Mouse (Mus musculus) spleen, embryonic (tissue): ENCODE results near the gene Ubfd1.
"Not testable (repeated sequence)": the region's sequence is repeated elsewhere in the genome, so short reads cannot be mapped to it uniquely, and the experiment has no call there.

Experiments used
- CTCF ChIA-PET: fragments of 350-600 bp; sonication (Branson Sonifier 250); formaldehyde crosslinking; loops from one replicate; lab custom pipeline; 2022; lab: Charles Lee

Gene Ubfd1

DNA sequence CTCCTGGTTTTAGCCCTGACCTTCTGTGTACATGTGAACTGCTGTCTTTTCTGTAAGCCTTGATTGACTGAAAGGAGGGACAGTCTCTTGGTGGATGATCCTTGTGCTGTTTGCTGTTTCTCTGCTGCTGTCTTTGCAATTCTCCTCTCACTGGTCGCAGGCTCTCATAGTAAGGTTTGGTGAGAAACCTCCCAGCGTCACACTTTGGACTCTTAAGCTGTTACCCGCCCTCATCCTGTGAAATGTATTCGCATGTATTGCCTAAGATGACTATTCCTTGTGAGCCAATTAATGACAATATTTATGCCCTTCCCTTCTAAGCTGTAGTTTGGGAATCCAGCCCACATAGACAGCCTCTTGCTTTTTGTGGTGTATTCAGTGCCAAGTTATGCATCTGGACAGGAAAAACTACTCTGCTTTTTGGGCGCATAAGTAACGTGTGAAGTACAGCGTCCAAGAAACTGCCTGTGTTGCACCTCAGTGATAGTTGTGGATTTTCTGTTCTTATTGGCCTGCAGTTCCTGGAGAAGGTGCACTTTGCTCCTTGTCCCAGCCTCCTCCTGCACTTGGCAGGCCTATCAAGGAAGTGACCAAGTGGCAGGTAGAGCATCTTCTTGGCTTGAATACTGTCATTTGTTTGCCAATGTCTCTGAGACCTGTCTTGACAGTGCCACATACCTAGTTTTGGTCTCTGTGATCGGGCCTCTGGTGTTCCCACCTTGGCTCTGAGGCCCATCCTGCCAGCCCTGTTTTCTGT lies 13.0 kb downstream of the Ubfd1 start:
- CTCF ChIA-PET = no interaction called here

DNA sequence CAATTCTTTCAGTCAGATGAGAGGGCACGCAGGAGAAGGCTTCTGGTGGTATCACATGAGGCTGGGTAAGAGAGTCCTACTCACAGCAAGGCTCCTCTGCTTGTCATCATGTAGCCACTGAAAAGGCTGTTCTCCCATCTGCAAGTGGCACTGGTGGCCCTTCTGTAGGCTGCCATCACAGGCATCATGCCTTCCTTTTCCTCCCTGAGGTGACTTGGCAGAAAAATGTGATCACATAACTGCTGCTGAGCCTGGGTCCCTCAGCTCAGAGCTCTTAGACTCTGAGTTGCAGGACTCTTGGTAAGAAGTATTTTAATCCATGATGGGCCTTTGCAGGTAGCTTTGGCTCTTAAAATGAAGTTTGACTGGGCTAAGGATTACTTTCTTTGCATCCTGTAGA lies 14.1 kb downstream of the Ubfd1 start:
- CTCF ChIA-PET = no interaction called here

DNA sequence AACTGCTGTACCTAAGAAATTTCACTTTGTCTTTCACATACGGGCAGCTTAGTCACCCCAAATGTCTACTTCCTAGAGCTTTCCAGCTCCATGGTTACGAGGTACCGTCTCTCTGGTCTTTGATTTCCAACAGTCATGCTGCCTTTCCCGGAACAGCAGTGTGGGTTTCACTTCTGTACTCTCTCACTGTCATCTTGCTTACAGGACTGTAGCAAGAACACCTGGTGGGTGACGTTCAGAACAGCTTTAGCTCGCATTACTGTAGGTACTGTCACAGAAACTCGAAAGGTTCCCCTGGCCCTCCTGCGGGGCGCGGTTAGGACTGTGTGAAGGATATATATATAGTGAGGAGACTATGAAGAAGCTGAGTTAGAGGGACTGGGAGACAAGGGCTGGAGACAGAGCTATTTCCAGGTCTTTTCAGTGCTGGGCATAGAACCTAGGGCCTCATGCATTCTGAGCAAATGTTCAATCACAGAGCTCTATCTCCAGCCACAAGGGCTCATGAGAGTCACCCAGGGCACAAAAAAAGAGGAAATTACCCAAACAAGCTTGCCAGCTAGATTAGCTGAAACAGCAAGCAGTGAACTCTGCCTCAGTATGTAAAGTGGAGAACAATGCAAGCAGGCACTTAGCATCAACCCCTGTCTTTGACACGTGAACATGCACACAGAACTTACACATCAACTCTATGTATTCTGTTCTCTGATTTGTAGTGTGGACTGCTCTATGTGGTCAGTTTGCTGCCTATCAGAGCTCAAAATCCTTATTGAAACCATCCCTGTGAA lies 20.4 kb downstream of the Ubfd1 start:
- CTCF ChIA-PET = no interaction called here

DNA sequence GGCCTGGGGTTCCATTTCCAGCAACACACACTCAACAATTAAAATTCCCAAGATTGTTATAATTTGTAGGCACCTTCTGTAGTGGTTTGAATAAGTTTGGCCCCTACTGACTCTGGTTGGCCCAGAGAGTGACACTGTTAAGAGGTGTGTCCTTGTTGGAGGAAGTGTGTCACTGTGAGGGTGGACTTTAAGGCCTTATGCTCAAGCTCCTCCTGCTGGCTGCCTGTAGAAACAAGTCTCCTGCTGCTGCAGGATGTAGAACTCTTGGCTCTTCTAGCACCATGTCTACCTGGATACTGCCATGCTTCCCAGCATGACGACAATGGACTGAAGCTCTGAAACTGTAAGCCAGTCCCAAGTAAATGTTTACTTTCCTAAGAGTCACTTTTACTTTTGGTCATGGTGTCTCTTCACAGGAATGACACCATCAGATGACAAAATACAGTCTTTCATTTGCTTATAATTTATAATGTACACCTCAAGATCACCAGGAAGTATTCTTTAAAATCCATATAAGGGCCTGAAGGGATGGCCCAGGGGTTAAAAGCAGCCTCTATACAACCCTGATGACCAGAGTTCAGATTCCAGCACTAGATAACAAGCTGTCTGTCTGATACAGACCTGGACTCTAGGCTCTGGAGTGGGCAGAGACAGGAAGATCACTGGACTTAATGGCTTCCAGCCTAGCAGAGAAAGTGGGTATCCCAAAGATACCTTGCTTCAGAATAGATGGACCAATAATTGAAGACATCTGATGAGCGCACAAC lies 27.8 kb downstream of the Ubfd1 start:
- CTCF ChIA-PET = no interaction called here

DNA sequence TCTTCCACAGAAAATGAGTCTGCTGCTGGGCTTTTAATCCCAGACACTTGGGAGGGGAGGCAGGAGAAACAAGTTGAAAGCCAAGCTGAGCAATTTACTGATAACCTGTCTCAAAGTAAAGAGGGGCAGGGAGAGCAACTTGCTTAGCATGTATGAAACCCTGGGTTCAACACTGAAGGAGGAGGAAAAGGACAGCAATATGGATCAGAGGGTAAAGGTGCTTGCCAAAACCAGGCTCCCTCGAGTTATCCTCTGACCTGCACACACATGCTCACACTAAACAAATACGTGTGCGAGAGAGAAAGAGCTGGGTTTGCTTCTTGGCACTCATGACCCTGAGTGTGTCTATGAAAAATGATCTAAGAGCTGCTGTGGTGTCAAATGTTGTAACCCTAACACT lies 31.0 kb downstream of the Ubfd1 start:
- CTCF ChIA-PET = no interaction called here

DNA sequence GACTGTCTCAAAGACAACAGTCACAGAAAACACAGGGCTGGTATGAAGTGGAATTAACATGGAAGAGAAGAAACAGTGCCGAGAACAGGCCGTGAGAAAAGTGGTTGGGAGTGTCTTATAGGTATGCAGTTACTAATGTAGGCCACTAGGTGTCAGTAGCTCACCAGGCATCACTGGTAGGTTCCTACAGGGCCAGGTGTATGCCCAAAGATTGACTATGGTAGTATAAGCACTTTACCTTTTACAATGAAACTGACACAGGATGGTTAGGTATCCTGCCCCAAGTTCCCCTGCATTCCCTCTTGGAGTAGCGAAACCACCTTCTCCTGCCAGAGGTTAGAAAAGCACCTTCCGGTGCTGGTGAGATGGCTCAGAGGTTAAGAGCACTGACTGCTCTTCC lies 32.2 kb downstream of the Ubfd1 start:
- CTCF ChIA-PET = interaction anchor here (0.6 to 0.9 kb wide), 2 partner anchors 48 to 142 kb away, joined by 3 to 9 read pairs; no protein-coding TSS in a partner anchor

DNA sequence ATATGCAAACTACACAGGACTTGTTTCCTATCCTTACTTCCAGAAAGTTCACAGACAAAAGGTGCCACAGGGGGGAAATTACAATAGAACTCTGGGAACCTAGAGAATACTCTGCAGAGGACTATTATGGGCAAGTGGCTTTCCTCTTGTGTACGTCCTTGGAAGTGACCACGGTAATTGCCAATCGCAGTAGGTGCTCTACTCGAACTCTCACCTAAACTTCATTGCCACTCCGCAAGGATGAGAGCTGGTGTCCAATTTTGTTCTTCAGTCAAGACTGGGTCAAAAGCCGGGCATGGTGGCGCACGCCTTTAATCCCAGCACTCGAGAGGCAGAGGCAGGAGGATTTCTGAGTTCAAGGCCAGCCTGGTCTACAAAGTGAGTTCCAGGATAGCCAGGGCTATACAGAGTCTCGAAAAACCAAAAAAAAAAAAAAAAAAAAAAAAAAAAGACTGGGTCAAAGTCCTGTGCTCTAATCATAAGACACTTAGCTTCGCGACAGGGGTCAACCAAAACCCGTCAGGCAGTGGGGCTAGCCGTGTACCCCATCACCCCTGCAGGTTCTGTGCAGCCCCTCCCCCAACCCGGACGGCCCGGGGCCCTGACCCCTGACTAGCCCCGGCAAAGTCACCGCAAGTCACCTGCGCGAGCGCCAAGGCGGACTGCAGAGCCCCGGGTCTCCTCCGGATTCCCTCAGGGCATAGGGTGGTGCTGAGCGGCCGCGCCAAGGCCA lies 34.2 kb downstream of the Ubfd1 start:
- CTCF ChIA-PET = not testable (repeated sequence)

DNA sequence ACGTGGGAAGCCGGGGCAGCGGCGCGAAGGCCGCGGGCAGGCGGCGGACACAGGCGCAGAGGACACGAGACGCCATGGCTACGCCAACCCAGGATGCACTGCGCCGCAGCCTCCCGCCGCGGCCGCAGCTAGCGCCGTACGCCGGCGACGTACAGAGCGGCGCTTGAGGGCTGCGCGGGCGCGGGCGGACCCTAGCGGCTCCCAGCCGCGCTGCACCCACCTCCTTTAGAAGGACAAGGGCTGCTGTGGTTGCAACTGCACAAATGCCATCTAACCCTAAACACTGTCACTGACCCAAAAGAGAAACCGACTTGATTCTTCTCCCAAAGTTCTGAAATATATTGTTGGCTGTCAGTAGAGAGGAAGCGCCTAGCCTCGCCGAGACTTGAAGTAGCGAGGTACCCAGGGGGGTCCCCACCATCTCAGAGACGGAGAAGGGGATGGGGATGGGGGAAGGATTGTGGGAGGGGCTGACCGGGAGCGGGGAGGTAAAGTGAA lies 34.8 kb downstream of the Ubfd1 start, which contains the start of gene Ndufab1:
Gene Ndufab1 (minus strand): TSS at position 140 of the 498 bp plus-strand sequence.
- CTCF ChIA-PET = no interaction called here

DNA sequence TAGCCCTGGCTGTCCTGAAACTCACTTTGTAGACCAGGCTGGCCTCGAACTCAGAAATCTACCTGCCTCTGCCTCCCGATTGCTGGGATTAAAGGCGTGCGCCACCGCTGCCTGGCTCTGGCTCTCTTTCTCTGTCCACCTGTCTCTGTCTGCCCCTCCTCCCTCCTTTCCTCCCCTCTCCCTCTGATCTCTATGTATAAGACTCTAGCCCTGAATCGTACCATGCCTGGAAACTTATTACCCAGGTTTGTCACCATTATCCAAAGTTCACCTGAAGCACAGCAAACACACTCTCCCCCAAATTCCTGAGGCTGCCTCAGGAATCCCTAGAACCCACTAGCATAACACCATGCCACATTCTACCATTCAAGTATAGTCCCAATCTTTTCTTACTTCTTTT lies 41.2 kb downstream of the Ubfd1 start:
- CTCF ChIA-PET = no interaction called here

DNA sequence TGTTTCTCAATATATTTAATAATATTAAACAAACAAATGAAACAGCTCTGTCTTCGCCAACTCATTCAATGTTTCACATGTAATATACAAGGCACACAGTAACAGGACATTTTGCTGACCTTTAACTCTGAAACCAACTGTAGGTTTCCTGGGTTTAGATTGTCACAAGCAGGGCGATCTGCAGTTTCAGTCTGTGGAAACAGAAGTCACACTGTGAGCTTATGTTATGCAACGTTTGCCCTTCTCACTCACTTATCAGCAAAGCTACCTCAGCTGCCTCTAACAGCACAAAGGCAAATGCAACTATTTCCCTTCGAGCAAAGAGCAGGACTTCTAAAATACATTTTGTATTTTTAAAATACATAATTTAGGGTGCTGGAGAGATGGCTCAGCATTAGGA lies 56.5 kb downstream of the Ubfd1 start:
- CTCF ChIA-PET = no interaction called here

DNA sequence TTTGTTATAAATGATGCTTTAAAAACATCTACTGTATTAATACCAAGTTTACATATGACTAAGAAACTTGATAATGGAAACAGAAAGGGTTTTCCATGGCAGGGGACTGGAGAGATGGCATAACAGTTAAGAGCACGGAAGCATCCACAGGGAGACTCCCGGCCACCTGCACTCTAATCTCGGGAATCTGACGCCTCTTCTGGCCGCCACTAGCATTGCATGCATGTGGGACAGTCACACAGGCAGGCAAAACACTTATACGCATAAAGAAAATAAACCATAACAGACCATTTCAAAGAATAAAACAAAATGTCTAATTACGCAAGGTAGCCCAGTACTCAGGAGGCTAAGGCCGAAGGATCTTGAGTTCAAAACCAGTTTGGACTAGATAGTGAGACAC lies 58.7 kb downstream of the Ubfd1 start:
- CTCF ChIA-PET = no interaction called here

DNA sequence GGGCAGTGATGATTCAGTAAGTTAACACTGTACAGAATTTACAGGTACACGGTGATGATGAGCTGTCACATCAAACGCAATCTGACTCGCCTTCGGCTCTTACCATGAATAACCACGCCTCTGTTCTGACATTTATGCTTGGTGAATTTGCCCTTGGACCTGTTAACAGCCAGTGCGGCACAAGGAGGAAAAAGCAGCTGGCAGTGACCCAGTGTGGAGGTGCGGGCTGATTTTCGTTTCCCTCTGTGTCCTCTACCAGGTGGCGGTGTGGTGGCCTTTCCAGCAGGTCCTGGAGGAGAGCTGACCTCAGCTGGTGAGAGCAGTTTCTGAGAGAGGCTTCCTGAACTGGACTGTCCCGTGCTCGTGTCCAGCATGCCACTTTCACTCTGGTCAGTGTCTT lies 60.0 kb downstream of the Ubfd1 start:
- CTCF ChIA-PET = no interaction called here
